Mouse (Mus musculus) megakaryocyte, embryonic 14.5 days (primary cell): ENCODE measurements around the gene Dimt1.

Experiments used
- FLI1 ChIP-seq: IDR thresholded peaks from 2 replicates; pipeline ENCODE4 v1.6.1; 2012; ENCODE audit warnings: low read length, inconsistent platforms, mixed read lengths
- GATA1 ChIP-seq: IDR thresholded peaks from 3 replicates; pipeline ENCODE4 v1.6.1; 2012; ENCODE audit warnings: mixed read lengths, low read length, inconsistent platforms, borderline replicate concordance

DNA sequence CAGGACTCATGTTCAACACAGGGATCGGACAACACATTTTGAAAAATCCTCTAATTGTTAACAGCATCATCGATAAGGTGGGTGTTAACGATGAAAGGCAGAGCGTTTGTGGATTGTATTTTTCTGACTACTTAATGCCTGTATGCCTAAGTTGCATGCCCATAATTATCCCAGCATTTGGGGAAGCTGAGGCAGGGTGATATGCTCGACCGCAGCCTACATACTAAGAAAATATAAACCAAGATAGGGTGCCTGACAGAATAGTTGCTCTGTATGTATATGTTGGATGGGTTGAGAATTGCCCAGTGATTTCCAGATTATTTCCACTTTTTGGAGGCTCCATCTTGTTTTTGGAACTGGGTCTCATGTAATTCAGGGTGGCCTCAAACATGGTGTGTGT, 656 bp downstream of the Dimt1 start:
- TF ChIP-seq FLI1: no peak
- TF ChIP-seq GATA1: no peak
